Mouse (Mus musculus) cerebellum, postnatal 36 days (tissue): ENCODE measurements around the gene Abcb1b.
"Not testable (repeated sequence)": the region's sequence is repeated elsewhere in the genome, so short reads cannot be mapped to it uniquely, and the experiment has no call there.

Experiments
- DNase-seq, 2 experiments: peaks; one replicate each; pipeline ENCODE4 v3.0.0; 2021 to 2022; ENCODE audit warnings: mixed read lengths in 2 of 2

Abcb1b gene

GRCm38 (mm10) chr5:8797987-8798751 lies at the start of gene Abcb1b:
Gene Abcb1b (plus strand): TSS chr5:8798147.
- peak; percentile 18 to 21 for DNase-seq

- DNase-seq, result no peak
These were observed 25.1 kb upstream of the Abcb1b start for GRCm38 (mm10) chr5:8772866-8773265.

- DNase-seq, result no peak
These were observed 19.6 kb upstream of the Abcb1b start for GRCm38 (mm10) chr5:8778311-8778710.

GRCm38 (mm10) chr5:8778751-8779150 lies 19.2 kb upstream of the Abcb1b start:
- no peak for DNase-seq

GRCm38 (mm10) chr5:8792281-8792680 lies 5.7 kb upstream of the Abcb1b start:
- no peak for DNase-seq

- no peak for DNase-seq
These were observed 787 bp downstream of the Abcb1b start for GRCm38 (mm10) chr5:8798752-8799115.

- no peak for DNase-seq
These were observed 7.8 kb downstream of the Abcb1b start for GRCm38 (mm10) chr5:8805742-8806141.

GRCm38 (mm10) chr5:8807137-8808004 lies 9.4 kb downstream of the Abcb1b start:
- no peak for DNase-seq

- DNase-seq, result no peak
These were observed 15.9 kb downstream of the Abcb1b start for GRCm38 (mm10) chr5:8813872-8814271.

- DNase-seq, result no peak
These were observed 22.0 kb downstream of the Abcb1b start for GRCm38 (mm10) chr5:8819635-8820591.

GRCm38 (mm10) chr5:8820592-8821104 lies 22.7 kb downstream of the Abcb1b start:
- not testable (repeated sequence) for DNase-seq

- no peak for DNase-seq
These were observed 40.9 kb downstream of the Abcb1b start for GRCm38 (mm10) chr5:8838661-8839438.

- no peak for DNase-seq
These were observed 41.7 kb downstream of the Abcb1b start for GRCm38 (mm10) chr5:8839651-8840050.

GRCm38 (mm10) chr5:8840887-8841286 lies 42.9 kb downstream of the Abcb1b start:
- peak; percentile 23 to 33 for DNase-seq

- DNase-seq, result no peak
These were observed 44.9 kb downstream of the Abcb1b start for GRCm38 (mm10) chr5:8842815-8843214.

GRCm38 (mm10) chr5:8848607-8849575 lies 50.9 kb downstream of the Abcb1b start:
- DNase-seq, result not testable (repeated sequence)

- no peak for DNase-seq
These were observed 52.9 kb downstream of the Abcb1b start for GRCm38 (mm10) chr5:8850851-8851250.

- DNase-seq, result no peak
These were observed 59.3 kb downstream of the Abcb1b start for GRCm38 (mm10) chr5:8857201-8857600.

- DNase-seq, result no peak
These were observed 63.9 kb downstream of the Abcb1b start for GRCm38 (mm10) chr5:8861811-8862210.

- no peak for DNase-seq
These were observed 65.8 kb downstream of the Abcb1b start for GRCm38 (mm10) chr5:8863580-8864337.
